In the genomic region with DNA sequence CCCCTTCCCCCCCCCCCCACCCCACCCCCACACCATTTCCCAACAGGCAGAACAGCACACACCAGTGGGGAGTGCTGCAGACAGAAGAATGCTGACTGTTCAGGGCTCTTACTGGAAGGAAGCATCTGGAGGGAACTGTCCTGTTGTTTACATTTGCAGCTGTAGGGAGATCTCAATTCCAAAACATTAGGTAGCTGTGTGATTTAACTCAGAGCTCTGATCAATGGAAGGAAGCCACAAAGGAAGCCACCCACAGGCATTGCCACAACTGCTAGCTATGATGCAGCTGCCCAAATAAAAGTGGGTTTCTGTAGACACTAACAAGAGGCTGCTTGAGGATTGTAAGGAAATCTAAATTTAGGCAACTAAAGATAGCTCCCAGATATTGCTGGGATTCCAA, we compare ENCODE assay signal across 19 mouse cellular contexts.
DNase-seq lines count a peak whose midpoint lies in the region; ATAC-seq and TF ChIP-seq lines count a peak whose summit lies in the region.
"Had no signal": no experiment of that assay in that cellular context is flagged by ENCODE, and none has a peak within 500 bp of the region (broad histone marks: within the 10 kb centered on the region; RNA-seq: fewer than 3 reads in every experiment).

No protein-coding gene starts in this region.

- no peak for TF ChIP-seq CTCF in forebrain, postnatal 0 days (IDR thresholded peaks at IDR 0.05; ENCODE audit: low read depth)
- no peak for TF ChIP-seq CTCF in intestine, postnatal 0 days (IDR thresholded peaks at IDR 0.05; ENCODE audit: low read depth)

- H3K27ac ChIP-seq in forebrain, postnatal 0 days (ENCODE audit: low read depth, low read length) = no peak overlapping the region
- H3K27ac ChIP-seq in forebrain, embryonic 10.5 days = no peak overlapping the region
- H3K27ac ChIP-seq in intestine, embryonic 16.5 days (ENCODE audit: low read length) = no peak overlapping the region
- H3K27ac ChIP-seq in intestine, postnatal 0 days (ENCODE audit: low read depth, low read length) = no peak overlapping the region
- H3K27ac ChIP-seq: embryonic facial prominence, embryonic 13.5 days; hindbrain, embryonic 10.5 days; liver, embryonic 13.5 days; neural tube, embryonic 12.5 days; stomach, embryonic 15.5 days had no signal

- no peaks in the 10 kb centered on the region for H3K4me1 ChIP-seq in forebrain, postnatal 0 days (ENCODE audit: insufficient read depth)
- H3K4me1 ChIP-seq in forebrain, embryonic 10.5 days = peaks cover 18% of the 10 kb centered on the region
- H3K4me1 ChIP-seq in intestine, embryonic 16.5 days (ENCODE audit: control insufficient read depth, insufficient read depth, low read length) = 0 out of 2 replicates have a peak, but pooled peaks cover 2% of the 10 kb centered on the region
- no peaks in the 10 kb centered on the region for H3K4me1 ChIP-seq in intestine, postnatal 0 days (replicated peaks; ENCODE audit: control insufficient read depth, insufficient read depth, low read length)
- H3K4me1 ChIP-seq: liver, embryonic 13.5 days; neural tube, embryonic 12.5 days; stomach, embryonic 15.5 days had no signal

- DNase-seq in forebrain, postnatal 0 days = peak; percentile 33
- DNase-seq in forebrain, embryonic 10.5 days (ENCODE audit: extremely low spot score, low spot score) = no peak
- DNase-seq in right cerebral cortex, adult 2 months (ENCODE audit: low spot score in 2 of 2) = peak; percentile 8 to 18
- no peak for DNase-seq in right cerebral cortex, postnatal 25 days
- DNase-seq in lung, postnatal 4 days = peak; percentile 8 to 36
- no peak for DNase-seq in gastrocnemius, postnatal 25 days
- DNase-seq: B cell, adult 2 months; cerebellum, adult 18-20 months; kidney, adult 18-20 months; kidney, postnatal 36 days; liver, embryonic 13.5 days; spleen, adult 18-20 months had no signal

- H3K9ac ChIP-seq in forebrain, postnatal 0 days = no peak overlapping the region
- no peak overlapping the region for H3K9ac ChIP-seq in intestine, embryonic 16.5 days (ENCODE audit: low read depth, low read length)
- H3K9ac ChIP-seq in intestine, postnatal 0 days (ENCODE audit: low read depth, low read length) = no peak overlapping the region
- H3K9ac ChIP-seq: embryonic facial prominence, embryonic 13.5 days; liver, embryonic 13.5 days; neural tube, embryonic 12.5 days; stomach, embryonic 15.5 days had no signal

- H3K9me3 ChIP-seq in forebrain, postnatal 0 days (ENCODE audit: low read length) = no peaks in the 10 kb centered on the region
- no peaks in the 10 kb centered on the region for H3K9me3 ChIP-seq in forebrain, embryonic 10.5 days
- H3K9me3 ChIP-seq in intestine, embryonic 16.5 days (ENCODE audit: control insufficient read depth, low read length) = no peaks in the 10 kb centered on the region
- H3K9me3 ChIP-seq in intestine, postnatal 0 days (ENCODE audit: control insufficient read depth) = no peaks in the 10 kb centered on the region
- H3K9me3 ChIP-seq: embryonic facial prominence, embryonic 13.5 days; hindbrain, embryonic 10.5 days; liver, embryonic 13.5 days; neural tube, embryonic 12.5 days; stomach, embryonic 15.5 days had no signal

- H3K36me3 ChIP-seq in forebrain, postnatal 0 days (ENCODE audit: insufficient read depth) = no peaks in the 10 kb centered on the region
- no peaks in the 10 kb centered on the region for H3K36me3 ChIP-seq in forebrain, embryonic 10.5 days (replicated peaks)
- no peaks in the 10 kb centered on the region for H3K36me3 ChIP-seq in intestine, embryonic 16.5 days (ENCODE audit: control insufficient read depth, insufficient read depth, low read length)
- H3K36me3 ChIP-seq in intestine, postnatal 0 days (ENCODE audit: control insufficient read depth, insufficient read depth) = no peaks in the 10 kb centered on the region
- H3K36me3 ChIP-seq: embryonic facial prominence, embryonic 13.5 days; hindbrain, embryonic 10.5 days; liver, embryonic 13.5 days; neural tube, embryonic 12.5 days; stomach, embryonic 15.5 days had no signal

- H3K4me3 ChIP-seq in forebrain, postnatal 0 days (ENCODE audit: low read depth, low read length) = no peak overlapping the region
- H3K4me3 ChIP-seq in forebrain, embryonic 10.5 days = no peak overlapping the region
- no peak overlapping the region for H3K4me3 ChIP-seq in intestine, embryonic 16.5 days (ENCODE audit: low read length)
- no peak overlapping the region for H3K4me3 ChIP-seq in intestine, postnatal 0 days (ENCODE audit: low read depth, low read length)
- H3K4me3 ChIP-seq: embryonic facial prominence, embryonic 13.5 days; hindbrain, embryonic 10.5 days; liver, embryonic 13.5 days; neural tube, embryonic 12.5 days; stomach, embryonic 15.5 days had no signal

- H3K4me2 ChIP-seq in forebrain, postnatal 0 days (ENCODE audit: low read depth) = no peak overlapping the region
- H3K4me2 ChIP-seq in intestine, embryonic 16.5 days (ENCODE audit: low read depth, low read length) = no peak overlapping the region
- H3K4me2 ChIP-seq in intestine, postnatal 0 days (replicated peaks; ENCODE audit: low read depth) = no peak overlapping the region
- H3K4me2 ChIP-seq: embryonic facial prominence, embryonic 13.5 days; liver, embryonic 13.5 days; neural tube, embryonic 12.5 days; stomach, embryonic 15.5 days had no signal

- no peaks in the 10 kb centered on the region for H3K27me3 ChIP-seq in forebrain, postnatal 0 days (ENCODE audit: insufficient read depth, low read length)
- no peaks in the 10 kb centered on the region for H3K27me3 ChIP-seq in forebrain, embryonic 10.5 days (ENCODE audit: poor library complexity, severe bottlenecking)
- H3K27me3 ChIP-seq in intestine, embryonic 16.5 days (replicated peaks; ENCODE audit: control insufficient read depth, insufficient read depth, low read length) = no peaks in the 10 kb centered on the region
- H3K27me3 ChIP-seq in intestine, postnatal 0 days (replicated peaks; ENCODE audit: control insufficient read depth, insufficient read depth, low read length) = no peaks in the 10 kb centered on the region
- H3K27me3 ChIP-seq: embryonic facial prominence, embryonic 13.5 days; liver, embryonic 13.5 days; neural tube, embryonic 12.5 days; Patski; stomach, embryonic 15.5 days had no signal

- ATAC-seq in forebrain, postnatal 0 days = peak; percentile 60
- 0 out of 2 replicates have a peak, but pooled peaks have one; percentile 55 for ATAC-seq in intestine, embryonic 16.5 days
- ATAC-seq in intestine, postnatal 0 days = no peak
- ATAC-seq: Patski had no signal

Comparison
In these comparisons a context has a peak if more than half of its experiments do, and no peak if none do; other contexts are left out.
1. DNase-seq: peak in forebrain, postnatal 0 days (single experiment), right cerebral cortex, adult 2 months (2 of 2) and lung, postnatal 4 days (2 of 2); none in forebrain, embryonic 10.5 days (single experiment), right cerebral cortex, postnatal 25 days (single experiment) and gastrocnemius, postnatal 25 days (single experiment).